Mouse (Mus musculus) spleen, adult 12 weeks (tissue): Measurements from ENCODE around the gene Gm11758.
"Not testable (repeated sequence)": the region's sequence is repeated elsewhere in the genome, so short reads cannot be mapped to it uniquely, and the experiment has no call there.

Experiments used
- DNase-seq: peaks from one replicate; pipeline ENCODE4 v3.0.0; 2022; ENCODE audit warnings: low spot score

The Gm11758 gene

DNA sequence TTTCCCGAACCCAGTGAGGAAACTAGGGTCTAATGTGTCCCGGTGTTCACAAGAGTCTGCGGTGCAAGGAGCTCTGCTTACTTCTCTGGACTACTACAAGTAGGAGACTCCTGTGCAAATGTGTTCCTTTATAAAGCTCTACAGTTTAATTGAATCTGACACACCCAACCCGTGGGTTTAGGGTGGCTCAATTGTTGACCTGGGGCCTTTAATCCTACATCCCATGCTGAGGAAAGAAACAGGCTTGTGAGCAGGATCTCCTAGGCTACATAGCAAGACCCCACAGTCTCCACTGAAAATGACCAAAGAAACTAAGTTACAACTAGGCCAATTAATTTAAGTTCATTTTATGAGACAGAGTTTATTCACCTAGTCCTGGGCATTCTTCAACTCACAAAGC lies at the start of gene Gm11758:
Gm11758 (minus strand) TSS at position 101 of the 400 bp plus-strand sequence.
- DNase-seq: not testable (repeated sequence)

DNA sequence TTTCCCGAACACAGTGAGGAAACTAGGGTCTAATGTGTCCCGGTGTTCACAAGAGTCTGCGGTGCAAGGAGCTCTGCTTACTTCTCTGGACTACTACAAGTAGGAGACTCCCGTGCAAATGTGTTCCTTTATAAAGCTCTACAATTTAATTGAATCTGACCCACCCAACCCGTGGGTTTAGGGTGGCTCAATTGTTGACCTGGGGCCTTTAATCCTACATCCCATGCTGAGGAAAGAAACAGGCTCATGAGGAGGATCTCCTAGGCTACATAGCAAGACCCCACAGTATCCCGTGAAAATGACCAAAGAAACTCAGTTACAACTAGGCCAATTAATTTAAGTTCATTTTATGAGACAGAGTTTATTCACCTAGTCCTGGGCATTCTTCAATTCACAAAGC lies 44.6 kb upstream of the Gm11758 start, which contains the start of gene Gm11756:
Gm11756 (minus strand) TSS at position 101 of the 400 bp plus-strand sequence.
- DNase-seq: not testable (repeated sequence)

- not testable (repeated sequence) for DNase-seq
These were observed 29.8 kb upstream of the Gm11758 start, which contains the start of gene Gm13871 for GRCm38 (mm10) chr4:73905853-73906252. Gene Gm13871 (minus strand): TSS chr4:73905953.

DNA sequence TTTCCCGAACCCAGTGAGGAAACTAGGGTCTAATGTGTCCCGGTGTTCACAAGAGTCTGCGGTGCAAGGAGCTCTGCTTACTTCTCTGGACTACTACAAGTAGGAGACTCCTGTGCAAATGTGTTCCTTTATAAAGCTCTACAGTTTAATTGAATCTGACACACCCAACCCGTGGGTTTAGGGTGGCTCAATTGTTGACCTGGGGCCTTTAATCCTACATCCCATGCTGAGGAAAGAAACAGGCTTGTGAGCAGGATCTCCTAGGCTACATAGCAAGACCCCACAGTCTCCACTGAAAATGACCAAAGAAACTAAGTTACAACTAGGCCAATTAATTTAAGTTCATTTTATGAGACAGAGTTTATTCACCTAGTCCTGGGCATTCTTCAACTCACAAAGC lies 14.9 kb upstream of the Gm11758 start, which contains the start of gene Gm11757:
Gm11757 (minus strand) TSS at position 101 of the 400 bp plus-strand sequence.
- not testable (repeated sequence) for DNase-seq

DNA sequence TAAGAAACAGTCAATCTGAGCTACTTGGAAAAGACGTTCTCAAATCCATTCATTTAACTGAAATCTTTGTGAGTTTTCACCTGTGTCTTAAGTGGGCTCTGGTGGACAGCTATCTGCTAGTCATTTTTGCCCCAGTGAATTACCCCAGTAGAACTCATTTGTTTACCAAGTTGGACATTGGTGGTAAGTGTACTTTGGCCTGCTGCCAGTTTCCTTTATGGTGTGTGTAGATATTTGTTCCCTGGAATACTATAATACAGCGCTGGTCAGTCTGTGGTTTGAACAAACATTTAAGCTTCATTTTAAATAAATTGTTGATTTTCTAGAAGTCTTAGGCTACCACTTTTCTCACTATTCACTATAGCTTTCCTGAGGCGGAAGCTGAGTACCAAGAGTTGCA lies 49.5 kb downstream of the Gm11758 start:
- no peak for DNase-seq
